Mouse (Mus musculus) mature B cell (primary cell): Measurements from ENCODE around the gene Chrm3.
"Not testable (repeated sequence)": the region's sequence is repeated elsewhere in the genome, so short reads cannot be mapped to it uniquely, and the experiment has no call there.

Experiments
- in situ Hi-C: fragments of 300-500 bp; cut with MboI; formaldehyde crosslinking; loops from 2 replicates; pipeline ENCODE4 v1.14.3; 2019

The Chrm3 gene

GRCm38 (mm10) chr13:10360777-10361176 is at the start of gene Chrm3:
Chrm3 (minus strand) TSS chr13:10360847.
- in situ Hi-C loops, result no loop called here

- in situ Hi-C loops, result no loop called here
These were observed 33.7 kb upstream of the Chrm3 start for GRCm38 (mm10) chr13:10394364-10394763.

- in situ Hi-C loops, result not testable (repeated sequence)
These were observed 14.8 kb upstream of the Chrm3 start for GRCm38 (mm10) chr13:10375487-10375886.

- in situ Hi-C loops, result no loop called here
These were observed 400 bp downstream of the Chrm3 start for GRCm38 (mm10) chr13:10360199-10360694.

GRCm38 (mm10) chr13:10359516-10360198 is 990 bp downstream of the Chrm3 start:
- in situ Hi-C loops, result no loop called here

GRCm38 (mm10) chr13:10355796-10356195 is 4.9 kb downstream of the Chrm3 start:
- in situ Hi-C loops, result no loop called here

DNA sequence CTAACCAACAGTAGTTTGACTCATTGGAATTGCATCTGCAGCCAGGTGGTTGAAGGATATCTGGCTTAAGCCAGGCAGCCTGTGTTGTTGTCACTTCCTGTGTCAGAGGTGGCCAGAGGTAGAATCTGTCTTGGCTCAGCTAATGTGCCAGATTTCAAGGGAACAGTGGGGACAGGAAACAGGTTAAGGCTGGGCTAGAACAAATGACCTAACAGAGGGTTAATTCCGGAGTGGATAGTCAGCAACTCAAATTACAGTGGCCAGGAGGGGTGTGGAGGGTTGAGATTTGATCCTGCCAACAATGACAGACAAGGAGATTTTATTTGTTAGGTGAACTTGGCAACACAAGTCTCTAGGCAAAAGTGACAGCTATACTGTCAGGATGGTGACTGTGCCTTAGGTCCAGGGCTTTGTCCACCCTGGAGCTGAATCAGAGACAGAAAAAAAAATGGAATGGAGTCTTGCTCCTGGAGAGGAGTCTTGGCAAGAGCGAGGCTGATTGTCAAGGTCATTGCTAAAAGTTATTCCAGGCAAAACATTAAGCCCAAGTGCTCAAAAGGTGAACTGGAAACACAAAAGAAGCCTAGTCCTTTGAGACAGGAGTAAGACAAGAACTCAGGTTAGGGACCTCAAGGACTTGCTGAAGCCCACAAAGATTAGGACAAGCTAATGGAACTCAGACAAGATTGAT is 5.6 kb downstream of the Chrm3 start:
- in situ Hi-C loops, result no loop called here

GRCm38 (mm10) chr13:10352141-10352540 is 8.5 kb downstream of the Chrm3 start:
- in situ Hi-C loops, result no loop called here

DNA sequence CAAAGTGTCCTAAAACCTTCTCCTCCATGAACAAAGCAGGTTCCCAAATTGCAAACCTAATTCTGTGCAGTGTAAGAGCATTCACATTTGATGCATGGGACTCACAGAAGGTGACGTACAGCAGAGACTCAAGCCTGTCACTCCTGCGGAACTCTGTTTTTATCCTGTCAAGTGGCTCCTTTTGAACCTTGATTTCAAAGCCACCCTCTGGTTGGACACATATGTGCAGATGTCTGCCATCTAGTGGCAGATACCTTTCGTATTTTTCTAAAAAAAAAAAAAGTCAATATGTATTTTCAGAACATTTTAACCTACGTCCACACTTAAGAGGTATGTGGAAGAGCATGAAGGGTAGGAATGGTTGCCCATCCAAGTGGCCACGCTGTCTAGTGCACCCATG is 16.3 kb downstream of the Chrm3 start:
- in situ Hi-C loops, result loop anchor here (10.0 kb wide), 1 partner anchor 470 kb away; no protein-coding TSS in a partner anchor

GRCm38 (mm10) chr13:10335558-10335957 is 25.1 kb downstream of the Chrm3 start:
- in situ Hi-C loops, result no loop called here

DNA sequence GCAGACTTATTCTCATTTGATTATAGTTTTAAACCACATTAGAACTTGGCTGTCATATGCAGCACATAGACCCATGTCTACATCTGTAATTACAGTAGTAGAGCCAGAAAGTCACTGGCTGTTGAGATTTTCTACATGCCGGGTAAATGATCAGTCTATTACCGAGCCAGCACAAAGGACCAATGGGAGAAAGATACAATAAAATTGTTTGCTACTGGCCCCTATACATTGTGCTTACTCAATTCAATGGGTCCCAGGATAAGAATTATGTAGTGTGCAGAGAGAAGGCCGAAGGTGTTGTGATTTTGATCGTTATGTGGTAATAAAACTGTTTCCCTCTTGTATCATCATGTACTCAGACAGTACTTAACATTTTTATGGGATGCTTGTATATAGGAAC is 27.9 kb downstream of the Chrm3 start:
- in situ Hi-C loops, result no loop called here

GRCm38 (mm10) chr13:10309811-10310210 is 50.8 kb downstream of the Chrm3 start:
- in situ Hi-C loops, result no loop called here

GRCm38 (mm10) chr13:10295160-10295559 is 65.5 kb downstream of the Chrm3 start:
- in situ Hi-C loops, result no loop called here

DNA sequence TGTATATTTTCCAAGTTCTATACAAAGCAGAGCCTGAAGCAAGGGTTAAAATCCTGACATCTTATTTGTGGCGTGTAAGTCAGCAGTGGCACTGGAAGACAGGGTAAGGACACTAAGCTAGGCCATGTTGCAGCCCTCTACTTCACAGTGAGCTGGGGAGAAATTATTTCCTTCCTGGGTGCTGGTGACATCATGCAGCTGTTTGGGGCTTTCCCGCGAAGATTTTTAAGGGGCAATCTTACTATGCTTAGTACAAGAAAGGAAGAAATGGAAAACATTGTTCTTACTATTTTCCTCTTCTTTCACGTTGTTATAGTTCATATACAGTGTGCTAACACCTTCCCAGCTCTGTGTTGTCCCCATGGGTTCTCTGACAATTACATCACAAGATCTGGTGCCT is 76.3 kb downstream of the Chrm3 start:
- in situ Hi-C loops, result no loop called here

DNA sequence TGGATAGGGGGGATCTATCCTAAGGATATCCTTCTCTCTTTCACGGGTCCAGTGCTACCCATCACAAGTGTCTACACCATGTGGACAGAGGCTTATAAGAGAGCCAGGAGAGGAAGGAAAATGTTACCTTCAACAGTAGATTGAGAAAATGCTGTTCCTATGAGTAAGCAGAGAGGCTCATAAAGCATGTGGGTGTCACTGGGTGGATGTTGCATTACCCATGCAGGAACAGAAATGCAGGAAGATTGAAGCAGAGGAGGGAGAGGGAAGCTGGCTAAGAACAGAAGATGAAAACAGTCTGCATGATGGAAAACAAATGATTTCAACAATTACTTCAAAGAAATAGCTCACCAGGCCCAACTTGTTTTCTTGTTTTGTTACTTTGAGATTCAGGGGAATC is 85.7 kb downstream of the Chrm3 start:
- in situ Hi-C loops, result no loop called here

DNA sequence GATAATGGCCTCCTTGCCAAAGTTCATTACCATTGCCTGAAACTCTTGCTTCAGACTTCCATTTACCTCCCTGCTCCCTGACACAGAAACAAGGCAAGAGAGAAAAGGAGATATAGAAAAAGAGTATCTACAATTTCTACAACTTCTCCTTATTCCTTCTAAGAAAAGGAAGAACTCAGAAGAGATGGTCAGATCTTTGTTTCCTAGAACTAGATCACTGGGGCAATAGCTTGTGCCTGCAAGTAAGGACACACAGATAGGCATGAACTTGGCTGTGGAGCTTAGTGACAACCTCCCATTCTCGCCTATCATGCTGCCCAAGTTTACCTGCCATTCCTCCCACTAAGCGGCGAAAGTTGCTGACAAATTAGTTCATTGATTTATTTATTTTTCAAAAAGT is 96.9 kb downstream of the Chrm3 start:
- in situ Hi-C loops, result no loop called here

- in situ Hi-C loops, result no loop called here
These were observed 107.6 kb downstream of the Chrm3 start for GRCm38 (mm10) chr13:10253049-10253448.

DNA sequence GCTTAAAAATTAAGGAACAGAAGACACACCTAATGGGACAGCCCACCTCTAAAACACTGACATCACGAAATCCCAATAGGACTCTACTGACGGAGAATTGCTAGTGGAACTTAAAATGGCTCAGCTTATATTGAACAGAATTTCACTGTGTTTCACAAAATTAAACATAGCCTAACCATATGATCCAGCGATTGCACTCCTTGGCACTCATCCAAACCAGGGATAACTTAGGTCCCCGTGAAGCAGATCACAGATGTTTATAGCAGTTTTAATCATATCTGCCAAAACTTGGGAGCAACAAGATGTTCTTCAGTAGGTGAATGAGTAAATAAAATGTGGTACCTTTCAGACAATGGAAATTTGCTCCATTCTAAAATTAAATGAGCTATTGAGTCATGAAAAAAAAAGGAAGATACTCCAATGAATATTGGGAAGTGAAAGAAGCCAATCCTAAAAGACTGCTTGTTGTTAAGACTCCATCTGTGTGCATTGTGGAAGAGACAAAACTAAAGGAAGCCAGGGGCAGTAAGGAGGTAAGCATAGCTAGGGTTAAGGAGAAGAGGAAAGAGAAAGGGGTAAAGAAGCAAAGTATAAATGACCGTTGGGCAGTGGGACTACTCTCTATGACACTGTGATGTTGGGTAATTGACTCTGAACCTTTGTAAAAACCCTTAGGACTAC is 109.0 kb downstream of the Chrm3 start:
- in situ Hi-C loops, result no loop called here

GRCm38 (mm10) chr13:10244243-10244998 is 116.2 kb downstream of the Chrm3 start:
- in situ Hi-C loops, result no loop called here

GRCm38 (mm10) chr13:10240238-10240637 is 120.4 kb downstream of the Chrm3 start:
- in situ Hi-C loops, result no loop called here

- in situ Hi-C loops, result no loop called here
These were observed 120.8 kb downstream of the Chrm3 start for GRCm38 (mm10) chr13:10239825-10240224.

DNA sequence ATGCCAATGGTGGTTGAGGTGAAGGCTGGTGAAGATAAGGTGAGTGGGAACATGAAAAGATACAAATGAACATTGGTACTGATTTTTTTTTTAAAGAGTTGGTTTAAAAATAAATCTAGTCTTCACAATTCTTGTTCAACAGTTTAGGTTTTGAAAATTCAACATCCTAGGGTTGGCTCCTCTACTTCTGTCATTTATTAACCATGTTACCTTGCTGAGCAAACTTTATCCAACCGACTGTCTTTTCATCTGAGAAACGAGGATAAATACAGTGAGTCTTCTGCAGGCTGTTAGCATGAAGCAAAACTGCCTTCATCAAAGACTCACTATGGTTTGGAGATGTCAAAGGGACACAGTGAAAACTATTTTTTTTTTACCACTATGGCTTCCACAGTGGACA is 123.0 kb downstream of the Chrm3 start:
- in situ Hi-C loops, result no loop called here
